Mouse (Mus musculus): Measurements from ENCODE around the gene Kif26b. TPM values are rescaled to one million over a fixed set of nuclear protein-coding genes. Genes with fewer than 3 reads are reported as not detected.

Kif26b gene
- polyA plus RNA-seq, 1 experiment from 2014 or later, result 8.7 TPM

DNA sequence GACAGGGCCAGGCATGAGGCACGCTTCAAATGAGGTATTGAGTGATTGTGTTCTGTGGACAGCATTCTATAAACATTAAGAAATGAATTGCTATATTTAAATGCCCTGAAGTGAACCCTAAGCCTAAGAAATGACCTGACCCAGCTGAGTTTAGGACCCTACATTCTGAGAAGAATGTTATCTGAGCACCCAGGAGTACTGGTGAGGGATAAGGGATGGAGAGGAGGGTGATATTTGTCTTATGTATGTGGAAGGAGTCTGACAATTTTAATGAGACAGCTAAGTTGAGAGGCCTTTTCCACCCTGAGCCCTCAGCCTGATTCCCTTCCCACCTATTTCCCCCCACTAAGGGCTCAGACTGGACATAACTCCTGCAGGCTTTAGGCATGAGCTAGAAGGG lies 179.4 kb downstream of the Kif26b start:
- no peak for ATAC-seq
- Histone ChIP-seq H3K27ac (ENCODE audit: low read depth, low read length) (no peak overlapping the region), H3K36me3 (ENCODE audit: control insufficient read depth, insufficient read depth, low read length) (no peaks in the 10 kb centered on the region)

GRCm38 (mm10) chr1:178712189-178712873 lies 183.4 kb downstream of the Kif26b start:
- no peaks in the 10 kb centered on the region for H3K9me3 ChIP-seq (ENCODE audit: control insufficient read depth, low read length)
- H3K9ac ChIP-seq (ENCODE audit: low read depth, low read length), result no peak overlapping the region
- ATAC-seq, result no peak
- 76% methylated on average over 9 of the region's 9 CpGs for WGBS
- H3K27ac ChIP-seq (ENCODE audit: low read depth, low read length), result no peak overlapping the region
- no peak overlapping the region for H3K4me2 ChIP-seq (ENCODE audit: low read length)
- H3K4me1 ChIP-seq (ENCODE audit: control insufficient read depth, insufficient read depth, low read depth, low read length), result no peaks in the 10 kb centered on the region
- no peaks in the 10 kb centered on the region for H3K36me3 ChIP-seq (ENCODE audit: control insufficient read depth, insufficient read depth, low read length)
- no peaks in the 10 kb centered on the region for H3K27me3 ChIP-seq (replicated peaks; ENCODE audit: control insufficient read depth, insufficient read depth, low read length)
- H3K4me3 ChIP-seq (ENCODE audit: low read length), result no peak overlapping the region

More for the DNA sequence above, 179.4 kb downstream of the Kif26b start:
- H3K4me3 ChIP-seq (ENCODE audit: low read length), result no peak overlapping the region
- no peaks in the 10 kb centered on the region for H3K27me3 ChIP-seq (replicated peaks; ENCODE audit: control insufficient read depth, insufficient read depth, low read length)
- no peak overlapping the region for H3K9ac ChIP-seq (ENCODE audit: low read depth, low read length)
- no peak overlapping the region for H3K4me2 ChIP-seq (ENCODE audit: low read length)
- H3K4me1 ChIP-seq (ENCODE audit: control insufficient read depth, insufficient read depth, low read depth, low read length), result no peaks in the 10 kb centered on the region
- WGBS, result 84% methylated on average over 1 of the region's 1 CpGs
- no peaks in the 10 kb centered on the region for H3K9me3 ChIP-seq (ENCODE audit: control insufficient read depth, low read length)

DNA sequence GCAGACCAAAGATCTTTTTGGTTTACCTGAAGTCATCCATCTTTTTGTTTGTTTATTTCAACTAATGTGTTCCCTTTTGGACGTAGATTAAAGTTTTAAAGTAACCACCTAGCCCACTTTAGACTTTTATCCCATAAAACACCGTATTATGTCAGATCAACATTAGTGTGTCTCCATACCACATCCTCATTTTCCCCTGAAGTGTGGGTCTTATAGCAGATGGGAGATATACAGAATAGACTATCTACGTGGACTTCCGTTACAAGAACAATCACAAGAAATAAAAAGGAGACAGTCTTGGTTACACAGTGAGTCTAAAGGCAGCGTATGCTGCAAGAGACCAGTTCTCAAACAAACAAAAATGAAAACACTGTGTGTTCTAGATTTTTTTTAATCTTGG lies 185.3 kb downstream of the Kif26b start:
- Histone ChIP-seq H3K36me3 (ENCODE audit: control insufficient read depth, insufficient read depth, low read length) (no peaks in the 10 kb centered on the region), H3K27me3 (replicated peaks; ENCODE audit: control insufficient read depth, insufficient read depth, low read length) (no peaks in the 10 kb centered on the region), H3K9me3 (ENCODE audit: control insufficient read depth, low read length) (no peaks in the 10 kb centered on the region), H3K4me2 (ENCODE audit: low read length) (no peak overlapping the region), H3K4me3 (ENCODE audit: low read length) (no peak overlapping the region), H3K9ac (ENCODE audit: low read depth, low read length) (no peak overlapping the region), H3K4me1 (ENCODE audit: control insufficient read depth, insufficient read depth, low read depth, low read length) (no peaks in the 10 kb centered on the region), H3K27ac (ENCODE audit: low read depth, low read length) (no peak overlapping the region)
- no peak for ATAC-seq
- WGBS, result 92% methylated on average over 5 of the region's 5 CpGs

DNA sequence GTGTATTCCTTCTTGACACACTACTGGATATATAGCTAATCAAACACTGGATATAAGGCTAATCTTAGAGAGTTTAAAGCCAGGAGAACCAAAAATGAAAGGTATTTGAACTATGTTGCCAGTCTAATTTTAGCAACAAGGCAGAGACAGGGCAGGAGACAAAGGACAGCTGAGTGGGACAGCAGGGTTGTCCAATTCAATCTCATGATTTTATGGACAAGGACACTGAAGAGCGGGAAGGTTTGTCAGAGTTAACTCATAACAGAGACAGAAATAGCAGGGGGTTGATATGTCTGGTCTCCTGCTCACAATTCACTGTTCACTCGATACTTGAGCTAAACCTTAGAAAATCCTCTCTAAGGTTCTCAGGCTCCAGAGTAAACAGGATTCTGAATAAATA lies 187.5 kb downstream of the Kif26b start:
- Histone ChIP-seq H3K4me3 (ENCODE audit: low read length) (no peak overlapping the region), H3K4me1 (ENCODE audit: control insufficient read depth, insufficient read depth, low read depth, low read length) (no peaks in the 10 kb centered on the region), H3K4me2 (ENCODE audit: low read length) (no peak overlapping the region), H3K27ac (ENCODE audit: low read depth, low read length) (no peak overlapping the region), H3K36me3 (ENCODE audit: control insufficient read depth, insufficient read depth, low read length) (no peaks in the 10 kb centered on the region), H3K9me3 (ENCODE audit: control insufficient read depth, low read length) (no peaks in the 10 kb centered on the region), H3K9ac (ENCODE audit: low read depth, low read length) (no peak overlapping the region), H3K27me3 (replicated peaks; ENCODE audit: control insufficient read depth, insufficient read depth, low read length) (no peaks in the 10 kb centered on the region)
- WGBS, result 78% methylated on average over 2 of the region's 2 CpGs
- no peak for ATAC-seq

DNA sequence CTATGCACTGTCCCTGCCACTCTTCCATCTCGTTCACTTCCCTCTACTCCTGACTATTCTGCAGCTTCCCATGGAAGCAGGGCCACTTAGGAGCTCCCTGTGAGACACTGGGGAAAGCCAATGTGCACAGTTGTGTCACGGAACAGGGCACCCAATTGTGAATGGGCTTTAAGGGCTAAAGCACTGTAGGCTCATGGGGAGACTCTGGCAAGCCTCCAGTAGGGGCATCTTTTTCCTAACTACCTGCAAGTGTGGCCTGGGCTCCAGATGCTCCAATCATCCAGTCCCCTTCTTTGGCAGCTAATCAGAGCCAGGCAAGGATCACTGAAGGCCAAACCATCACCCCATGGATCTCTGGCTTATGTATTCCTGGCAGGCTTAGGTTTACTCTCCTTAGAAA lies 191.9 kb downstream of the Kif26b start:
- Histone ChIP-seq H3K9me3 (ENCODE audit: control insufficient read depth, low read length) (no peaks in the 10 kb centered on the region), H3K4me1 (ENCODE audit: control insufficient read depth, insufficient read depth, low read depth, low read length) (no peaks in the 10 kb centered on the region), H3K27me3 (replicated peaks; ENCODE audit: control insufficient read depth, insufficient read depth, low read length) (no peaks in the 10 kb centered on the region), H3K4me2 (ENCODE audit: low read length) (no peak overlapping the region), H3K27ac (ENCODE audit: low read depth, low read length) (no peak overlapping the region), H3K36me3 (ENCODE audit: control insufficient read depth, insufficient read depth, low read length) (no peaks in the 10 kb centered on the region), H3K9ac (ENCODE audit: low read depth, low read length) (no peak overlapping the region), H3K4me3 (ENCODE audit: low read length) (no peak overlapping the region)
- 63% methylated on average over 2 of the region's 2 CpGs for WGBS
- ATAC-seq, result no peak

GRCm38 (mm10) chr1:178722793-178723192 lies 193.9 kb downstream of the Kif26b start:
- Histone ChIP-seq H3K9me3 (ENCODE audit: control insufficient read depth, low read length) (no peaks in the 10 kb centered on the region), H3K4me1 (ENCODE audit: control insufficient read depth, insufficient read depth, low read depth, low read length) (no peaks in the 10 kb centered on the region), H3K9ac (ENCODE audit: low read depth, low read length) (no peak overlapping the region), H3K27me3 (replicated peaks; ENCODE audit: control insufficient read depth, insufficient read depth, low read length) (no peaks in the 10 kb centered on the region), H3K4me3 (ENCODE audit: low read length) (no peak overlapping the region), H3K4me2 (ENCODE audit: low read length) (no peak overlapping the region), H3K27ac (ENCODE audit: low read depth, low read length) (no peak overlapping the region), H3K36me3 (ENCODE audit: control insufficient read depth, insufficient read depth, low read length) (no peaks in the 10 kb centered on the region)
- ATAC-seq, result no peak
- WGBS, result 71% methylated on average over 4 of the region's 4 CpGs

- Histone ChIP-seq H3K36me3 (ENCODE audit: control insufficient read depth, insufficient read depth, low read length) (no peaks in the 10 kb centered on the region), H3K4me1 (ENCODE audit: control insufficient read depth, insufficient read depth, low read depth, low read length) (no peaks in the 10 kb centered on the region), H3K9ac (ENCODE audit: low read depth, low read length) (no peak overlapping the region), H3K27ac (ENCODE audit: low read depth, low read length) (no peak overlapping the region), H3K4me2 (ENCODE audit: low read length) (no peak overlapping the region), H3K27me3 (replicated peaks; ENCODE audit: control insufficient read depth, insufficient read depth, low read length) (no peaks in the 10 kb centered on the region), H3K4me3 (ENCODE audit: low read length) (no peak overlapping the region), H3K9me3 (ENCODE audit: control insufficient read depth, low read length) (no peaks in the 10 kb centered on the region)
- WGBS, result 44% methylated on average over 3 of the region's 3 CpGs
- ATAC-seq, result peak; percentile 49; the same call in 1 of the 2 replicates
Observed at GRCm38 (mm10) chr1:178725536-178725935, 196.6 kb downstream of the Kif26b start.

- H3K27ac ChIP-seq (ENCODE audit: low read depth, low read length), result no peak overlapping the region
- H3K9me3 ChIP-seq (ENCODE audit: control insufficient read depth, low read length), result no peaks in the 10 kb centered on the region
- no peaks in the 10 kb centered on the region for H3K36me3 ChIP-seq (ENCODE audit: control insufficient read depth, insufficient read depth, low read length)
- H3K4me3 ChIP-seq (ENCODE audit: low read length), result no peak overlapping the region
- H3K4me1 ChIP-seq (ENCODE audit: control insufficient read depth, insufficient read depth, low read depth, low read length), result no peaks in the 10 kb centered on the region; the same call in 1 of the 2 replicates
- no peak for ATAC-seq
- no peak overlapping the region for H3K4me2 ChIP-seq (ENCODE audit: low read length)
- no peaks in the 10 kb centered on the region for H3K27me3 ChIP-seq (replicated peaks; ENCODE audit: control insufficient read depth, insufficient read depth, low read length)
- no peak overlapping the region for H3K9ac ChIP-seq (ENCODE audit: low read depth, low read length)
- WGBS, result 86% methylated on average over 6 of the region's 6 CpGs
Observed at GRCm38 (mm10) chr1:178728256-178728655, 199.3 kb downstream of the Kif26b start.

GRCm38 (mm10) chr1:178730271-178730670 lies 201.3 kb downstream of the Kif26b start:
- H3K27ac ChIP-seq (ENCODE audit: low read depth, low read length), result no peak overlapping the region
- no peak overlapping the region for H3K4me3 ChIP-seq (ENCODE audit: low read length)
- no peak overlapping the region for H3K4me2 ChIP-seq (ENCODE audit: low read length)
- H3K9me3 ChIP-seq (ENCODE audit: control insufficient read depth, low read length), result no peaks in the 10 kb centered on the region
- H3K4me1 ChIP-seq (ENCODE audit: control insufficient read depth, insufficient read depth, low read depth, low read length), result peaks cover 2% of the 10 kb centered on the region; the same call in 1 of the 2 replicates
- WGBS, result 90% methylated on average over 3 of the region's 3 CpGs
- no peak overlapping the region for H3K9ac ChIP-seq (ENCODE audit: low read depth, low read length)
- H3K27me3 ChIP-seq (replicated peaks; ENCODE audit: control insufficient read depth, insufficient read depth, low read length), result no peaks in the 10 kb centered on the region
- no peak for ATAC-seq
- H3K36me3 ChIP-seq (ENCODE audit: control insufficient read depth, insufficient read depth, low read length), result no peaks in the 10 kb centered on the region

Data from hindbrain, embryonic 16.5 days (tissue).